Mouse (Mus musculus) kidney, adult 18-20 months (tissue): ENCODE data around the gene Als2cl.

Source experiments
- DNase-seq: peaks from one replicate; pipeline ENCODE4 v3.0.0; 2021

The Als2cl gene

DNA sequence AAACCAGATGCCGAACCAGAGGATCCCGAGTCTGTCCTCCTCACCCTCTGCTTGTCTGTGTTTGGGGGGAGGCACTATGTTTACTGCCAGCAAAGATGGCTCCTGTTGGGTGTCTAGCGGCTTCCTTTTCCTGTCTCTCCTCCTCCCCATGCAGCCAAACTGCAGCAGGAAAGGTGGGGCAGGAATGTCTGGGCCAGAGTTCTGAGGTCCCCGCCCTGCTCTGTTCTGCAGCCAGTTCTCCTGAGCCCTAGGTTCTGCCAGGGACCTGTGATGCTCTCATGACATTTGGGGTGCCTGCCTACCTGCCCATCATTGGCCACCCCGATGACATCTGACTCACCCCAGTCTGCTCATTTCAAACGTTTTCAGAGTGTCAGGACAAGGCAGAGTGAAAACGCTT is 2.3 kb downstream of the Als2cl start:
- peak; percentile 50 for DNase-seq

DNA sequence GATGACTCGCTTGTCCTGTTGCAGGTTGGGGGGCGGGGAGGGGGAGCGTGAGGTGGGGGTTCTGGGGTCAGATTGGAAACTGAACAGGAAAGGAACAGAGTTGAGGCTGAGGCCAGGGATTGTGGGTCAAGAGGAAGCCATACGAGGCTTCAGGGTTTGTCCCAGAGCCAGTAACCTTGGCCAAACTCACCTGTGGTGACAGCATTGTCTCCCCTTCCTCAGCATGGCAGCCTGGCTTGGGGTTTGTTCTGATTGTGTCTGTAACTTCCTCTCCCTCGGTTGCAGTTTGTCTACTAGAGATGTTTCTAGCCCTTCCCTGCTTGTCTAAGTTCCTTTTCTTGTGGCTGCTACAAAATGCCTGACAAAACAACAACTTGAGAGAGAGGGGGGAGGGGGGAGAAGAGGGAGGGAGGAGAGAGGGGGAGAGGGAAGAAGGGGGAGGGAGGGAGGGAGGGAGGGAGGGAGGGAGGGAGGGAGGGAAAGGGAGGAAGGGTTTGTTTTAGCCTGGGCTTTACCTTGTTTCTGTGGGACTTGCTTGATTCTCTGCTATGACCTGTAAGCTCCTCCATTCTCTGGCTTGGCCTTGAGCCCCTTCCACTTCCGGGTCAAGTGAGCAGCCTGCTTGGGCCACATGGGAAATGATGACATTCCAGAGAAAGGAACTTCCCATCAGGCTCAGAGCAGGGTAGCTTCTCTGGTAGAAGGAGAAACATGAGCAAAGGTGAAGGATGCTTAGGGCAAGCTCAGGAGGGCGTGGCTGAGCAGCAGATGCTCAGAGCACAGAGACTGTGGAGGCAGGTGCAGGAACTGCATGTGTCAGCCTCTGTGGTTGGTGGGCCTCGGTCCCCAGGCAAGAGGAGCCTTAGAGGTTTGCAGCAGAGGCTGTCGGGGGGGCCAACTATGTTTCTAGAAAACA is 8.0 kb downstream of the Als2cl start:
- no peak for DNase-seq

DNA sequence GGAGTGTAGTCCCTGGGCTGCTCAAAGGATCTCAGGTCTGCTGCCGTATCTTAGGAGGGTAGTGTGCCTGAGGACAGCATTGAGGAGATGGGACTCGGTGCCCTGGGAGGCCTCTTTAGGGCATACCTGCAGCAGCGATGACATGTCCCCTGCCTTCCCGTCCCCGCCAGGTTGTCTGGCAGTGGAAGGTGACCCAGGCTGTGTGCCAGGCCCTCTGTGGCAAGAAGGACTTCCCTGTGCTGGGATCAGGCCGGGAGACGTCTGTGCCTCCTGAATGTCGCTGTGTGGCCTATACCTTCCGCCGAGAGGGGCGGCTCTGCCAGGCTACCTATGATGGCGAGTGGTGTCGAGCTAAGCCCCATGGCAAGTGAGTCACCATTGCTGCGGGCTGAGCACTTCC is 9.3 kb downstream of the Als2cl start:
- DNase-seq, result no peak

DNA sequence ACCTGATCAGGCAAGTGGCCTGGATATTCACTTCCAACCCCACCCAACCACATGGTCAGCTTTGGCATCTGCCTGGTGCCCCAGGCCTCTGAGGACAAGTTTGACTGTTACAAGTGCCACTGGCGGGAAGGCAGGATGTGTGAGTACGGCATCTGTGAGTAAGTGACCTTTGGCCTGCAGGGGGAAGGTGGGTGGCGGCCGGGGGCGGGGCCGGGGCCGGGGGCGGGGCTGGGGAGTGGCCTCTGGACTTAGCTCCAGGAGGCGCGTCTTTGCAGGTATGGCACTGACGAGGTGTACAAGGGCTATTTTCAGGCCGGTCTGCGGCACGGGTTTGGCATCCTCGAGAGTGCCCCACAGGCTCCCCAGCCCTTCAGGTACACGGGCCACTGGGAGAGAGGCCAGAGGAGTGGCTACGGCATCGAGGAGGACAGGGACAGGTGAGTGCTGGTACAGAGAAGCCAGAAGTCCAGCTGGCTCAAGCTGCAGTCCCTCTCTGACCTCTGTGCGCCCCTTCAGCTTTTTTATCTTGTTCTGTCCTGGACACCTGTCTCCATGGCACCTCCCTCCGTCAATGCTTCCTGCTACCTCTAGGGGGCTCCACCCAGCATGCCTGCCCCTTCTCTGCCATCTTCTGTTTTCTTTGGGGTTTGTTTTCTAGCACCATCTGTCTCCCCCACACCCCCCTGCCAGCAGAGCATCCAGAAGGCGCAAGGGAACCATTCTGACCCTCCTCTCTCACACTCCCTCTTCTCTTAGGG is 10.5 kb downstream of the Als2cl start:
- peak; percentile 47 for DNase-seq

DNA sequence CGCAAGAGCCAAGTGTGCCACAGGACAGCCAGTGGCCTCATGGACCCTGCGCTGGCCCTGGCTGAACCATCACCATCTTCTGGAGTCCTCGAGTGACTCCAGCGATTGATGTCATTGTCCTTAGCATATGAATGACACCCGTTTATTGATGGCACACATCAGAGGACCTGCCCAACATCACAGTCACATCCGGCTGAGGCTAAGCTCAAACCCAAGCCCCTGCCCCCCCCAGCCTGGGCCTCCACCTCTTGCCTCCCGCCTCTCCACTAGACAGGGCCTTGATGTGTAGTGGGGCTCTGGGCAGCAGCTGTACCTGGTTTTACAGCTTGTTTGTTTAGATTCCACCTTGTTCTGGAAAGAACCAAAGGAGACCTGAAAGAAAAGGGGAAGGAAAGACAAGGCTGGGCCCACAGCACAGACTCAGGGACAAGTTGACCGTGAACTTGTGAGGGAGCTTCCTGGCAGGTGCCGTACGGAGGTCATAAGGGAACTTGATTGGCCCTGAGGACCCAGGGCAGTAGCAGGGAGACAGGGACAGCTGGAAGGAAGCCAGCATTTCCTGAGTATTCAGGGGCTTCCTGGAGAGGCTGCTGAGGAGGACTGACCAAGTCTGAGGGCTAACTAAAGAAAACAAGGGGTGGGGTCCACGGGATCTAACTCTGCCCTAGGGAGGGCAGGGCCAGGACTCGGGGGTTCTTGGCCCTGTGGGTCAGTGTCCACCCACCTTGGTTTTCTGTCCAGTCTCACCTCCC is 11.6 kb downstream of the Als2cl start:
- no peak for DNase-seq

DNA sequence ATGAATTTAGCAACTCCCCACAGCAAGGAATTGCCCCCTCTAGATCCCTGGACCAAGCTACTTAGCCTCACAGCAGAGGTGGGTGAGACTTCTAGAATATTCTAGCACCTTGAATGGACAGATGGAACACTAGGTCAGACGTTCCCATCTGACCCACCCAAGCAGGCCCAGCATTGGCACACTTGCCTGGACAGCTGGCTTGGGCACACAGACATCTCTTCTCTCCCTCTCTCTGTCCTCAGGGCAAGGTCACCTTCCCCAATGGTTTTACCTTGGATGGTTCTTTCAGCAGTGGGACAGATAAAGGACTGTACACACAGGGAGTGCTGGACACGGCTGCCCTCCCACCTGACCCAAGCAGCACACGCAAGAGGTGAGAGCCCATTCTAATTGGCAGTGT is 12.9 kb downstream of the Als2cl start:
- no peak for DNase-seq

DNA sequence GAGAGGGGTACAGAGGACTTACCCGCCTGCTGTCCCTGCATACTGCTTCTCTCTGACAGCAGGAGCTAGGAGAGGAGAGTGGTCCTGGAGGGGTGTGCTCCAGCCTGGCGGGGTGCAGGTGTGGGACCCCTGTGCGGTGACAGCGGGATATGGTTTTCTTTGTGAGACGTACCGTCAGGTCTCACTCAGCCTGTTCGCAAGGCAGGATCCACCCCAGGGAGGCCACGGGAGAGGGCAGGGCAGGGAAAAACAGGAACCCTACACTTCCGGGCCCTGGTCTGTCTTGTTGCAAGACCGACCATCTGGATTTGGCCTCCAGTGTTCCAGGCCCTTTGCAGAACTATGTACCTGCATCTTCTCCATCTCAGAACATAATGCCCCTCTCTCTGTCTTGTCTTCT is 13.8 kb downstream of the Als2cl start:
- DNase-seq, result no peak

DNA sequence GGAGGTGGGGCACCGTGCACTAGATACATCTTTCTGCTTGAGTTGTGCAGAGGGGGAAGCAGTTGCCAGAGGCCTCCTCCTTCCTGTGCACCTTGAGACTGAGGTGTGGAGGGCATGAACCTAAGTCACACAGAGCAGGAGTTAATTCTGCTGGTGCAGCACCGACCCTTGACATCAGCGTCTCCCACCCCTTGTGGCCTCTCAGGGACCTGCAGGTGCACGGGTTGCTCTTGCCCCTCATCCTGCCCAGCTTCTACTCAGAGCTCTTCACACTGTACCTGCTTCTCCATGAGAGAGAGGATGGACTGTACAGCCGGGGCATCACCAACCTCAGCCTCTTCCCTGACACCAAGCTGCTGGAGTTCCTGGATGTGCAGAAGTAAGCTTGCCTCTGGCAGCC is 15.8 kb downstream of the Als2cl start:
- DNase-seq, result no peak

DNA sequence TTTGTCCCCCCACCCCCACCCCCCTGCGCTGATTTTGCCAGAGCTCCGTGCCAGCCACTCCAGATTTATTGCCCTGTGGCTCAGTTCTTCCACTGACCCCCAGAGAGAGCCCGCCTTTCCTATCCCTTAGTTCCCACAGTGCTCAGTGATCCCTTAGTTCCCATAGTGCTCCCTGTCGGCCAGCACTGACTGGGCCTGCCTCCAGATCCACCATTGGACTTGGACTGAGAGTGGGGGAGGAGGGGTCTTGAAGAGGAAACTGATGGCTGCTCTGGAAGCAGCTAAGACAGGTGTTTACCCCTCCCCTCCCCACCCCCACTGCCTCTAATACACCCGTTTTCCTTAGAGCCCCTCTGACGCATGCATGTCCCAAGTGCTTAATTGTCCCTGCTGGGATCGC is 16.3 kb downstream of the Als2cl start:
- no peak for DNase-seq

DNA sequence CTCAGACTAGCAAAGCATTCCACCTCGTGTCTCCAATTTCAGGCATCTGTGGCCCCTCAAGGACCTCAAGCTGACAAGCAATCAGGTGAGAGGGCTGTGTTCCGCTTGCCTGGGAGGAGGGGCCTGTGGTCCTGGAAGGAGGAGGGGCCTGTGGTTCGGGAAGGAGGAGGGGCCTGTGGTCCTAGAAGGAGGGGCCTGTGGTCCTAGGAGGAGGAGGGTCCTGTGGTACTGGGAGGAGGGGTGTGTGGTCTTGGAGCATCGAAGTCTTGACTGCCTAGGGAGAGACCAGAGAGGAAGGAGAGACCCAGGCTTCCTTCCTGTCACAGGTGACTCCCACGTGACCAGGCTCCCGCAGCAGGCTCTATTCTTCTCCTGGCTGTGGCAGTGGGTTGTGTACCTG is 16.9 kb downstream of the Als2cl start:
- no peak for DNase-seq

DNA sequence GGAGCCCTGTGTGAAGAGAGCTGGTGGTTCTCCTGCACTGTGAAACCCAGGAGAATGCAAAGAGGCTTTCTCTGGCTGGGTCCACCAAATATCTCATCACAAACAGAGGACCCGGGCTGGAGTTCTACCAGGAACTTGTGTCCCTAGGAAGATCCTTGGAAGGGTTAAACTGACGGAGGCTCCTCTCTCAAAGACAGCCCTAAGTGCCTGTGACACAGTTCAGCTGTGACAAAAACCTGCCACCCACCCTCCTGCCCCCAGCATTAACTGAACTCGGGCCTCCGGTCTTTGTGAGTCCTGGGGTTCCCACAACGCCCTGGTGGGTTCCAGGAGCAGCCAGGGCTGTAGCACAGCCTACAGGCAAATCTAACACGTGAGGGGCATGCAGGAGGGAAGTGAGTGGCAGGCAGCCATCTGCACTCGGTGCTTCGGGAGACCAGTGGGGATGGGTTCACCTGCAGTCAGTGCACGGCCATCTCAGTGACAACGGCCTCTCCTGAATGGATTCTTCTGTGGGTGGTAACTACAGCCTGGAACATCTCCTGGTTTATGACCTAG is 19.9 kb downstream of the Als2cl start:
- DNase-seq, result no peak

DNA sequence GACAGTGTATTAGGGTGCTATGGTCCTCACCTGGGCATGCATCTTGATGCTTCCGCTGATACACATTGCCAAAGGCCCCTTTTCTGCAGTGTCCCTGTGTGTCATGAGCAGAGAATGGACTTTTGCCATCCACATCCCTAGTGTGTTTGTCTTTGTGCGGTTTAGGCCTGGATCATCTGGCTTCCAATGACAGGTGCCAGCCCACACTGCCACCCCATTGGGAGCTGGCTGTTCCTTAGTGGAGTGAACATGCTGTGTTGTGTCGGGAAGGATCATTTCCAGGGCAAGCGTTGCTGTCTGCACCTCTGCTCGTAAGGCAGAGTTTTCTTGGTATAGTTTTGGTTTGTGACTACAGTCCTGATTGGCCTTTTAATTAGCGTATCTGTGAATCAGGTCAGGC is 21.5 kb downstream of the Als2cl start:
- no peak for DNase-seq

DNA sequence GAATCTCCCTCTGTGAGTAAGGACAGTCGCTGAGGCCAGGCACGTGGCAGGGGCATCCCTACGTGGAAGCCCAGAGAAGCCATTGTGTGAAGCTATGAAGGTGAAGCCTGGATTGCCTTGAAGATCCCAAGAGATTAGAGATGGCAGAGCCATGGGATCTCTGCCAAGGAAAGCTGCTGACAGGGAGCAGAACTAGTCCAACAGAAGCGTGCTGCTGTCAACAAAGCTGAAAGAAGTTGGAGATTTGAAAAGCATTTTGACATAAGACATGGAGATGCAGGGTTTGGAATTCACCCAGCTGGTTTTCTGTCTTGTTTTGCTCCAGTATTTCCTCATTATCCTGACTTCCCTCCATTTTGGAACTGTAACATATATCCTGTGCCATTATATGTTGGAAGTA is 22.6 kb downstream of the Als2cl start:
- no peak for DNase-seq

DNA sequence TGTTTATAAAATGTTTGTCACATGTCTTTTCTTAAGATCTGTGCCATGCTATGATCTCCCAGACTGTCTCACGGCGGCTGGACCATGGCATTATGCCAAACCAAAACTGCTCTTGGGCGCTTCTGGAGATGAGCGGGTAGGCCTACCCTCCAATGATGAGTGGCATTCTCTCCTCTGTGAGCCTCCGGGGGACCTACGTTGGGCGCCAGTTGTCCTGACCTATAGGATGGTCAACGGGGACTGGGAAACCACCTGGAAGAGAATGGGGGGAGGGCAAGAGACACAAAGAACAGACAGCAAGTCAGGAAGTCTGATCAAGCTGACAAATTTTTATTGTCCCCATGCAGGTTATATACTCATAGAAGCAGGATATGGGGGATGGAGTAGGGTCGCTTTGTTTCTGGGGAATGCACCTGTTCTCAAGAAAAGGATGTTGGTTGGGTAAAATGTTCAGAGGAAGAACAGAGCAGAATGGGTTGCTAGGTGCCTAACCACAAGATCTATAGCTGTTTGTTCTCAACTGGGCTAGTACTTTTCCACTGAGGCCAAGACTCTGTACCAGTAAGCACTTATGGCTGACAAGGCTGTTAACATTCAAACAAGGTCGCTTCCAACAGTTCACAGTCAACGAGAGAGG is 27.6 kb downstream of the Als2cl start:
- DNase-seq, result no peak

DNA sequence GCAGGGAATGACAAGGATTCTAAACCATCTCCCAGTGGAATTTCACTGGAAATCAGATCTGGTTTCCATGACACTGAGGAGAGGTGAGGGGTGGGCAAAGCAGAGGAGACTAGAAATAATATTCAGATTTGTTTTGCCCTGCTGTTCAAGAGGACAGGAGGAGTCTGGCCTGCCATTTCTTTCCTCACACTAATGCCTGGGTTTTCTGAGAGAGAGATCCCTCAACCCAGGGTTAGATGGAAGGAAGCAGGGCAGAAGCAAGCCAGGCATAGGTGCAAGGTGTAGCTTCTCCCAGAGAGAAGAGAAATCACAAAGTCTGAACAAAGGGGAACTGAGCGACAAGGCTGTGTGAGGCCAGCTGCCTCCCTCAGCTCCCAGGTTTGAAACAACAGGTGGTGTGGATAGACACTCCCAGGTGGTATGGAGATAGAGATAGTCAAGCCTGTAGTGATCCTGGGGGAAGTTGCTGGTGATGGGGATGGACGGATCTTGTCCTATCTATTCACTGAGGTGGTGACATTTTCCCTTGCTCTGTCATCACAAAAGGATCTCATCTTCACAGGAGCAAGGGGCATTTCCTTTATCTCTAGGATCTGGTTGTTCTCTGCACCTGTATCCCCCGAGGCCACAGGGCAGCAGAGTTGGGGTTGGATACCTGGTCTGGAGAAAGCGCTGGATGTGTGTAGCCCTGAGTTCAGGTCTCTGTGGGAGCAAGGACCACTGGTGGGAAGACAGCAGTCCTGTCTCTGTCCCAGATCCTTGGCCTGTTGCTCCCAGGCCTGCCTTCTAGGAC is 28.4 kb downstream of the Als2cl start:
- DNase-seq, result no peak

DNA sequence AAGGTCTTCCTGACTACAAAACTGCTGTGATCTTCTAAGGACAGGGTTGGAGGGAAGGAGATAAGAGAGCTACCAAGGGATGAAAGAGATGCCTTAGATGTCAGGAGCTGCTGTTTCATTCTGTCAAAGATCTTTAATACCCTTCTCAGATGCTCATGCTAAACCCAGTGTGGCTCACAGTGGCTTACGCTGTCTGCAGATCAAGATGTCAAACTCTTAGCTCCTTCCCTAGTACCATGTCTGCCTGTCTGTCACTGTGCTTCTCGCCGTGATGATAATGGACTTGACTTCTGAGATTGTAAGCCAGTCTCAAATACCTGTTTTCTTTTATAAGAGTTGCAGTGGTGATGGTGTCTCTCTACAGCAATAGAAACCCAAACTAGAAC is 29.0 kb downstream of the Als2cl start:
- DNase-seq, result no peak

DNA sequence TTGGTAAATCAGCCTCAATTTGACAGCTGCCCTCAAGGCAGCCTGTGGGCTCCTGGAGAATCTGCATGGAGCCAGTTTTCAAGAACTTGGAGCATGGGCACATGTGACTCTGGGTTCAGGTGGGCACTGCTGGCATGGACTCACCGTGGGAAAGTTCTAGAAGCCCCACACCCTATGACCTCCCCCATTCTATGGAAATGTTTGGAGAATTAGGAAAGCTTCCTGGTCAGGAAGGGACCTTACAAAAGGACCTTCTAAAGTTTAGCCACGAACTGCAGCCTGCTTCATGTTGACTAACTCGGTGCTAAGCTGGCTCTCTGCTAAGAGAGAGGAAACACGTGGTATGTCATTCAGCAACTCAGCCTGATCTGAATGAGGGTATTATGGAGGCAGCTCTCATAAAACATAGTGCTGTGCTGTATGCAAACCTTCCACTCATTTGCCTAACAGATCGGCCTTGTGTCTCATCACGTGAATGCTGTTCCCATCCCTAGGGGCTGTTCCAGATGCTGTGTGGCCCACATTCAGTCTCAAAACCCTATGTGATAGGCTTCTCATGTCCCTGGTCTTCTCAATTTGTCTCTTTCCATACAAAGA is 29.8 kb downstream of the Als2cl start:
- DNase-seq, result no peak

DNA sequence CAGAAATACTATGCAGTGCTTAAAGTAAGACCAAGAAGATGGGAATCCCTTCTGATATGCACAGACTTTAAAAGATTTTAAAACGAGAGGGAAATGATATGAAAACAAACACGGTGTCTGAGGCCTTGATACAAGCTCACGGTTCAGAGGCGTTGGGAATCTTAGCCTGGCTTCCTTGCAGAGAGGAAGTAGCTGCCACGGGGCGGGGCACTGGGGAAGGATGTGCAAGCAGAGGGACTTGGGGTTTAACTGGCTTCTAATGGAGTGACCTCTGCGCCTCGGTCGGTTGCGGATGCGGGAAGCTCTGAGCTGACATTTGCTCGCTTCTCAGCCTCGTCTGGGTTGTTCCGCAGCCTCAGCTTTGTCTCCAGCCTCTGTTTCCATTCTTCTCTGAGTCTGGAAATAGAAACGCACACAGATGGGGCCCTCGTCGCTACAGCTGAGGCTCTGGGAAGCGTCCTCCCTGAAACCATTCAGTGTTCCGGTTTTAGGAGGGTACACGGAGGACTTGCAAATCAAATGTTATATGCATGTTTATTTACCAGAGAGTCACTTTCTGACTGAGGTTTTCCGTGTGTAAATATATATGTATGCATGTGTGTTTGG is 35.1 kb downstream of the Als2cl start:
- DNase-seq, result no peak

DNA sequence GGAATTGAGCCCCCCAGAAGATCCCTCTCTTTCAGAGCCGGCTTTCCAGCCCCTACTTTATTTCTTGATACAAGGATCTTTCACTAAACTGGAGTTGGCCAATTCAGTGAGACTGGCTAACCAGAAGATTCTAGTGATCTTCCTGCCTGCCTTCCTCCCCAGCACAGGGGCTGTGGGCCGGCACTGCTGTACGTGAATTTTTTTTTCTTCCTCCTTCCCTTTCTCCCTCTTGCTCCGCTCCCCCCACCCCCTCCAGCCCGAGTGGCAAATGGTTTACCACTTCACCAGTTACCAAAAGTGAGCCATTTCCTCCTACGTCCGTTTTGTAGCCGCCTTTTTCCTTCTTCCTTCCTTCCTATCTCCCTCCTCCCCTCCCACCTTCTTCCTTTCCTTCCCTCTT is 35.8 kb downstream of the Als2cl start:
- no peak for DNase-seq

DNA sequence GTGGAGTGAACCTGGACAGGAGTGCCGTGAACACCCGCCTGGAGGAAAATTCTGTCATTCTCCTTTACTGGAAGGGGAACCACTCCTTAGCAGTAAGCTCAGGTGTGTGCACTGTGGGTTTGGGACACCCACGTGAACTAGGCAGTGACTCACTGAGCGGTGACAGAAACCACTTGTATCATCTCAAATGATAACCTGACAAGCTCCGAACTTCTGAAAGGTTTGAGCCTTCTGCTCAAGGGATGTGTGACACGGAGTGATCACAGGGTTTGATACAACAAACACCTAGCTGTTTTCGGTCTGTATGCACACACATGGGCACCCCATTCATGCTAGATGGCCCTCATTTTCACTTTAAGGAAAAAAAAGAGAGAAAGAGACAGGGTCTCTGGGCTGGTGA is 37.1 kb downstream of the Als2cl start, which contains the start of gene Fam240a:
Fam240a (minus strand) TSS at position 76 of the 400 bp plus-strand sequence.
- DNase-seq, result no peak
